14 mouse cellular contexts compared by ENCODE assay signal in genomic region chr3:135531762-135532161, GRCm38 (mm10).
"Had no signal": no experiment of that assay in that cellular context is flagged by ENCODE, and none has a peak within 500 bp of the region (broad histone marks: within the 10 kb centered on the region; RNA-seq: fewer than 3 reads in every experiment).

No protein-coding gene starts in this region.

- H3K27ac ChIP-seq: macrophage; midbrain, embryonic 10.5 days; midbrain, embryonic 12.5 days; midbrain, embryonic 15.5 days; neural tube, embryonic 12.5 days; stomach, embryonic 15.5 days; stomach, postnatal 0 days had no signal

- H3K36me3 ChIP-seq: midbrain, embryonic 10.5 days; midbrain, embryonic 12.5 days; midbrain, embryonic 15.5 days; neural tube, embryonic 12.5 days; stomach, embryonic 15.5 days had no signal

- H3K9ac ChIP-seq: lung, embryonic 14.5 days; midbrain, embryonic 12.5 days; midbrain, embryonic 15.5 days; neural tube, embryonic 12.5 days; stomach, embryonic 15.5 days had no signal

- H3K4me1 ChIP-seq: midbrain, embryonic 10.5 days; midbrain, embryonic 12.5 days; midbrain, embryonic 15.5 days; neural tube, embryonic 12.5 days; stomach, embryonic 15.5 days had no signal

- H3K27me3 ChIP-seq: midbrain, embryonic 12.5 days; midbrain, embryonic 15.5 days; neural tube, embryonic 12.5 days; stomach, embryonic 15.5 days had no signal

- H3K4me3 ChIP-seq: midbrain, embryonic 10.5 days; midbrain, embryonic 12.5 days; midbrain, embryonic 15.5 days; neural tube, embryonic 12.5 days; stomach, embryonic 15.5 days had no signal

- DNase-seq: lung, adult 18-20 months; lung, embryonic 14.5 days; lung, postnatal 10 days; right cerebral cortex, postnatal 14 days; thymus, adult 2 months; thymus, postnatal 25 days; thymus, postnatal 4 days had no signal

- ATAC-seq: midbrain, embryonic 15.5 days had no signal

- H3K9me3 ChIP-seq: midbrain, embryonic 10.5 days; midbrain, embryonic 12.5 days; midbrain, embryonic 15.5 days; neural tube, embryonic 12.5 days; stomach, embryonic 15.5 days had no signal
